Mouse (Mus musculus): Measurements from ENCODE around the gene Caly. TPM values are rescaled to one million over a fixed set of nuclear protein-coding genes. Genes with fewer than 3 reads are reported as not detected.

The Caly gene
- polyA plus RNA-seq, 1 experiment, result 4.6 TPM

GRCm38 (mm10) chr7:140090601-140091000, 8.3 kb upstream of the Caly start:
- no peak overlapping the region for H3K27ac ChIP-seq (ENCODE audit: control insufficient read depth, insufficient read depth, low read depth, low read length)
- H3K27me3 ChIP-seq (ENCODE audit: control insufficient read depth, insufficient read depth, low read length), result no peaks in the 10 kb centered on the region
- no peaks in the 10 kb centered on the region for H3K36me3 ChIP-seq (ENCODE audit: control insufficient read depth, insufficient read depth, low read length)
- TF ChIP-seq POLR2A (IDR thresholded peaks at IDR 0.05; ENCODE audit: control insufficient read depth, low read depth, low read length) (no peak), CTCF (IDR thresholded peaks at IDR 0.05; ENCODE audit: control insufficient read depth, insufficient read depth, insufficient replicate concordance, low read depth, low read length) (no peak)
- no peaks in the 10 kb centered on the region for H3K4me1 ChIP-seq (ENCODE audit: control insufficient read depth, insufficient read depth, low read length)
- H3K4me3 ChIP-seq (ENCODE audit: control insufficient read depth, low read depth, low read length), result no peak overlapping the region

GRCm38 (mm10) chr7:140081408-140082241, 723 bp downstream of the Caly start:
- H3K4me3 ChIP-seq (ENCODE audit: control insufficient read depth, low read depth, low read length), result peak overlapping the region; percentile 85

GRCm38 (mm10) chr7:140080503-140081156, 1.7 kb downstream of the Caly start:
- no peak overlapping the region; the same call in 1 of the 2 replicates for H3K27ac ChIP-seq (ENCODE audit: control insufficient read depth, insufficient read depth, low read depth, low read length)
- H3K36me3 ChIP-seq (ENCODE audit: control insufficient read depth, insufficient read depth, low read length), result no peaks in the 10 kb centered on the region
- peaks cover 21% of the 10 kb centered on the region for H3K4me1 ChIP-seq (ENCODE audit: control insufficient read depth, insufficient read depth, low read length)
- TF ChIP-seq CTCF (IDR thresholded peaks at IDR 0.05; ENCODE audit: control insufficient read depth, insufficient read depth, insufficient replicate concordance, low read depth, low read length) (no peak), POLR2A (IDR thresholded peaks at IDR 0.05; ENCODE audit: control insufficient read depth, low read depth, low read length) (peak; percentile 63; the same call in 1 of the 2 replicates)
- H3K27me3 ChIP-seq (ENCODE audit: control insufficient read depth, insufficient read depth, low read length), result no peaks in the 10 kb centered on the region
- H3K4me3 ChIP-seq (ENCODE audit: control insufficient read depth, low read depth, low read length), result peak overlapping the region; percentile 85

More at GRCm38 (mm10) chr7:140081408-140082241, 723 bp downstream of the Caly start:
- Histone ChIP-seq H3K4me1 (ENCODE audit: control insufficient read depth, insufficient read depth, low read length) (peaks cover 21% of the 10 kb centered on the region), H3K27me3 (ENCODE audit: control insufficient read depth, insufficient read depth, low read length) (no peaks in the 10 kb centered on the region), H3K27ac (ENCODE audit: control insufficient read depth, insufficient read depth, low read depth, low read length) (no peak overlapping the region), H3K36me3 (ENCODE audit: control insufficient read depth, insufficient read depth, low read length) (no peaks in the 10 kb centered on the region)
- TF ChIP-seq CTCF (IDR thresholded peaks at IDR 0.05; ENCODE audit: control insufficient read depth, insufficient read depth, insufficient replicate concordance, low read depth, low read length) (no peak), POLR2A (IDR thresholded peaks at IDR 0.05; ENCODE audit: control insufficient read depth, low read depth, low read length) (no peak)

- Histone ChIP-seq H3K27me3 (ENCODE audit: control insufficient read depth, insufficient read depth, low read length) (no peaks in the 10 kb centered on the region), H3K4me3 (ENCODE audit: control insufficient read depth, low read depth, low read length) (no peak overlapping the region), H3K36me3 (ENCODE audit: control insufficient read depth, insufficient read depth, low read length) (no peaks in the 10 kb centered on the region), H3K4me1 (ENCODE audit: control insufficient read depth, insufficient read depth, low read length) (peaks cover 21% of the 10 kb centered on the region), H3K27ac (ENCODE audit: control insufficient read depth, insufficient read depth, low read depth, low read length) (no peak overlapping the region)
- TF ChIP-seq POLR2A (IDR thresholded peaks at IDR 0.05; ENCODE audit: control insufficient read depth, low read depth, low read length) (no peak), CTCF (IDR thresholded peaks at IDR 0.05; ENCODE audit: control insufficient read depth, insufficient read depth, insufficient replicate concordance, low read depth, low read length) (peak; percentile 51; the same call in 1 of the 2 replicates)
Measured at GRCm38 (mm10) chr7:140078711-140079110, 3.6 kb downstream of the Caly start.

DNA sequence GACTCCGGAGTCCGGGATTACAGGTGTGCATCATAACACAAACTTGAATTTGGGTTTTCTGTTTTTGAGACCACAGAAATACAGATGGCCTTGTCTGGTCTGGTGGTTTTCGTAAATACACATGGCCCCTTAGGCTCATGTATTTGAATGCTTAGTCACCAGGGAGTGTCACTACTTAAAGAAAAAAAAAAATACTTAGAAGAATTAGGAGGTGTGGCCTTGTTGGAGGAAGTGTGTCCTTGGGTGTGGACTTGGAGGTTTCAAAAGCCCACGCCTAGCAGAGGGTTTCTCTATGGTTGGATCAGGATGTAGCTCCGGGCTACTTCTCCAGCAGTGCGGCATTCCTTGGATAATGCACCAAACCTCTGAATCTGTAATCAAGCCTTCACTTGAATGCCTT, 4.7 kb downstream of the Caly start:
- Histone ChIP-seq H3K27ac (ENCODE audit: control insufficient read depth, insufficient read depth, low read depth, low read length) (no peak overlapping the region), H3K36me3 (ENCODE audit: control insufficient read depth, insufficient read depth, low read length) (no peaks in the 10 kb centered on the region), H3K4me3 (ENCODE audit: control insufficient read depth, low read depth, low read length) (no peak overlapping the region), H3K27me3 (ENCODE audit: control insufficient read depth, insufficient read depth, low read length) (no peaks in the 10 kb centered on the region), H3K4me1 (ENCODE audit: control insufficient read depth, insufficient read depth, low read length) (peaks cover 21% of the 10 kb centered on the region)
- TF ChIP-seq CTCF (IDR thresholded peaks at IDR 0.05; ENCODE audit: control insufficient read depth, insufficient read depth, insufficient replicate concordance, low read depth, low read length), result no peak
- no peak for TF ChIP-seq POLR2A (IDR thresholded peaks at IDR 0.05; ENCODE audit: control insufficient read depth, low read depth, low read length)

- H3K36me3 ChIP-seq (ENCODE audit: control insufficient read depth, insufficient read depth, low read length), result no peaks in the 10 kb centered on the region
- H3K4me1 ChIP-seq (ENCODE audit: control insufficient read depth, insufficient read depth, low read length), result peaks cover 10% of the 10 kb centered on the region; the same call in 1 of the 2 replicates
- TF ChIP-seq POLR2A (IDR thresholded peaks at IDR 0.05; ENCODE audit: control insufficient read depth, low read depth, low read length) (peak; percentile 54; the same call in 1 of the 2 replicates), CTCF (IDR thresholded peaks at IDR 0.05; ENCODE audit: control insufficient read depth, insufficient read depth, insufficient replicate concordance, low read depth, low read length) (no peak)
- H3K27me3 ChIP-seq (ENCODE audit: control insufficient read depth, insufficient read depth, low read length), result no peaks in the 10 kb centered on the region
- H3K4me3 ChIP-seq (ENCODE audit: control insufficient read depth, low read depth, low read length), result peak overlapping the region; percentile 77
- H3K27ac ChIP-seq (ENCODE audit: control insufficient read depth, insufficient read depth, low read depth, low read length), result no peak overlapping the region
Measured at GRCm38 (mm10) chr7:140070042-140070711, 12.2 kb downstream of the Caly start.

GRCm38 (mm10) chr7:140067397-140067796, 15.0 kb downstream of the Caly start:
- peaks cover 12% of the 10 kb centered on the region; the same call in 1 of the 2 replicates for H3K4me1 ChIP-seq (ENCODE audit: control insufficient read depth, insufficient read depth, low read length)
- TF ChIP-seq CTCF (IDR thresholded peaks at IDR 0.05; ENCODE audit: control insufficient read depth, insufficient read depth, insufficient replicate concordance, low read depth, low read length), result no peak
- no peak for TF ChIP-seq POLR2A (IDR thresholded peaks at IDR 0.05; ENCODE audit: control insufficient read depth, low read depth, low read length)
- H3K36me3 ChIP-seq (ENCODE audit: control insufficient read depth, insufficient read depth, low read length), result no peaks in the 10 kb centered on the region
- no peak overlapping the region for H3K4me3 ChIP-seq (ENCODE audit: control insufficient read depth, low read depth, low read length)
- H3K27me3 ChIP-seq (ENCODE audit: control insufficient read depth, insufficient read depth, low read length), result no peaks in the 10 kb centered on the region
- H3K27ac ChIP-seq (ENCODE audit: control insufficient read depth, insufficient read depth, low read depth, low read length), result no peak overlapping the region
